Mouse (Mus musculus): ENCODE measurements around the gene Maml3. TPM values are rescaled to one million over a fixed set of nuclear protein-coding genes. Genes with fewer than 3 reads are reported as not detected.

The Maml3 gene
- total RNA-seq, 2 experiments from 2014 or later, result 6.5 to 7.3 TPM

- DNase-seq (ENCODE audit: low spot score in 2 of 2), result no peak
These were observed 458.6 kb downstream of the Maml3 start for GRCm38 (mm10) chr3:51646301-51646700.

GRCm38 (mm10) chr3:51645484-51645883 is 459.4 kb downstream of the Maml3 start:
- no peak for DNase-seq (ENCODE audit: low spot score in 2 of 2)

GRCm38 (mm10) chr3:51638260-51638659 is 466.6 kb downstream of the Maml3 start:
- DNase-seq (ENCODE audit: low spot score in 2 of 2), result no peak

GRCm38 (mm10) chr3:51637326-51637725 is 467.6 kb downstream of the Maml3 start:
- no peak for DNase-seq (ENCODE audit: low spot score in 2 of 2)

- DNase-seq (ENCODE audit: low spot score in 2 of 2), result no peak
These were observed 468.2 kb downstream of the Maml3 start for GRCm38 (mm10) chr3:51636700-51637099.

- DNase-seq (ENCODE audit: low spot score in 2 of 2), result no peak
These were observed 468.9 kb downstream of the Maml3 start for GRCm38 (mm10) chr3:51635960-51636359.

Other genes starting within 250 kb of the Maml3 start
- gene Foxo1, start 163.3 kb upstream of the Maml3 start, total RNA-seq (2021), result 10 to 100 TPM; 11.9 to 13.2 TPM

Data from gastrocnemius, postnatal 4 days (tissue).